Mouse (Mus musculus): ENCODE results near the gene Slc29a1. TPM values are rescaled to one million over a fixed set of nuclear protein-coding genes. Genes with fewer than 3 reads are reported as not detected.

Gene Slc29a1
- polyA plus RNA-seq, 1 experiment from 2014 or later: 83.4 TPM

GRCm38 (mm10) chr17:45575123-45575897 lies 24.1 kb downstream of the Slc29a1 start:
- ATAC-seq (ENCODE audit: insufficient read depth, low FRiP score, low read depth): no peak
- Histone ChIP-seq H3K9ac (no peak overlapping the region), H3K4me2 (peak overlapping the region; percentile 84; the same call in 1 of the 2 replicates), H3K4me1 (peaks cover 26% of the 10 kb centered on the region), H3K36me3 (peaks cover 15% of the 10 kb centered on the region), H3K27ac (peak overlapping the region; percentile 99), H3K9me3 (no peaks in the 10 kb centered on the region), H3K27me3 (replicated peaks) (no peaks in the 10 kb centered on the region), H3K4me3 (replicated peaks) (no peak overlapping the region)
- WGBS: 84% methylated on average over 8 of the region's 8 CpGs

GRCm38 (mm10) chr17:45574129-45574761 lies 25.2 kb downstream of the Slc29a1 start:
- ATAC-seq (ENCODE audit: insufficient read depth, low FRiP score, low read depth): peak; percentile 70
- Histone ChIP-seq H3K27me3 (replicated peaks) (no peaks in the 10 kb centered on the region), H3K9ac (peak overlapping the region; percentile 73), H3K4me2 (peak overlapping the region; percentile 84), H3K9me3 (no peaks in the 10 kb centered on the region), H3K27ac (peak overlapping the region; percentile 99), H3K4me1 (peaks cover 35% of the 10 kb centered on the region), H3K4me3 (replicated peaks) (peak overlapping the region; percentile 99), H3K36me3 (peaks cover 26% of the 10 kb centered on the region)
- 4% methylated on average over 17 of the region's 17 CpGs for WGBS

- 0% methylated on average over 18 of the region's 18 CpGs for WGBS
- H3K4me2 ChIP-seq: peak overlapping the region; percentile 84
- peak overlapping the region; percentile 73 for H3K9ac ChIP-seq
- no peaks in the 10 kb centered on the region for H3K27me3 ChIP-seq (replicated peaks)
- H3K36me3 ChIP-seq: peaks cover 31% of the 10 kb centered on the region
- peak; percentile 44 for ATAC-seq (ENCODE audit: insufficient read depth, low FRiP score, low read depth)
- no peaks in the 10 kb centered on the region for H3K9me3 ChIP-seq
- peak overlapping the region; percentile 99 for H3K27ac ChIP-seq
- H3K4me3 ChIP-seq (replicated peaks): peak overlapping the region; percentile 99
- H3K4me1 ChIP-seq: peaks cover 37% of the 10 kb centered on the region
These were observed 25.7 kb downstream of the Slc29a1 start for GRCm38 (mm10) chr17:45573780-45574123.

GRCm38 (mm10) chr17:45573087-45573779 lies 26.2 kb downstream of the Slc29a1 start, which contains the start of gene Hsp90ab1:
TSS of gene Hsp90ab1 (minus strand) at chr17:45573271.
- Histone ChIP-seq H3K9ac (peak within 1 kb of the TSS; percentile 100), H3K9me3 (no peaks in the 10 kb centered on the region), H3K4me1 (peaks cover 37% of the 10 kb centered on the region), H3K4me2 (peak within 1 kb of the TSS; percentile 84), H3K4me3 (replicated peaks) (peak within 1 kb of the TSS; percentile 99), H3K27me3 (replicated peaks) (no peaks in the 10 kb centered on the region), H3K27ac (peak within 1 kb of the TSS; percentile 99), H3K36me3 (peaks cover 36% of the 10 kb centered on the region)
- peak; percentile 77 for ATAC-seq (ENCODE audit: insufficient read depth, low FRiP score, low read depth)
- under 1% methylated on average over 41 of the region's 41 CpGs for WGBS

- ATAC-seq (ENCODE audit: insufficient read depth, low FRiP score, low read depth): peak; percentile 29
- H3K9me3 ChIP-seq: no peaks in the 10 kb centered on the region
- no peaks in the 10 kb centered on the region for H3K27me3 ChIP-seq (replicated peaks)
- under 1% methylated on average over 56 of the region's 57 CpGs for WGBS
- H3K4me1 ChIP-seq: peaks cover 35% of the 10 kb centered on the region
- H3K4me3 ChIP-seq (replicated peaks): peak overlapping the region; percentile 99
- H3K4me2 ChIP-seq: peak overlapping the region; percentile 84
- peak overlapping the region; percentile 100 for H3K9ac ChIP-seq
- H3K27ac ChIP-seq: peak overlapping the region; percentile 99
- peaks cover 43% of the 10 kb centered on the region for H3K36me3 ChIP-seq
These were observed 27.0 kb downstream of the Slc29a1 start for GRCm38 (mm10) chr17:45572103-45573086.

GRCm38 (mm10) chr17:45569999-45570398 lies 29.4 kb downstream of the Slc29a1 start:
- H3K27me3 ChIP-seq (replicated peaks): no peaks in the 10 kb centered on the region
- no peak overlapping the region for H3K4me2 ChIP-seq
- no peaks in the 10 kb centered on the region for H3K9me3 ChIP-seq
- peaks cover 55% of the 10 kb centered on the region for H3K36me3 ChIP-seq
- H3K9ac ChIP-seq: no peak overlapping the region
- no peak overlapping the region for H3K27ac ChIP-seq
- ATAC-seq (ENCODE audit: insufficient read depth, low FRiP score, low read depth): no peak
- H3K4me3 ChIP-seq (replicated peaks): no peak overlapping the region
- H3K4me1 ChIP-seq: peaks cover 51% of the 10 kb centered on the region
- 76% methylated on average over 4 of the region's 4 CpGs for whole genome bisulfite sequencing

GRCm38 (mm10) chr17:45568990-45569389 lies 30.4 kb downstream of the Slc29a1 start:
- Histone ChIP-seq H3K9me3 (no peaks in the 10 kb centered on the region), H3K4me1 (peaks cover 49% of the 10 kb centered on the region), H3K27me3 (replicated peaks) (no peaks in the 10 kb centered on the region), H3K4me2 (no peak overlapping the region), H3K27ac (no peak overlapping the region), H3K9ac (no peak overlapping the region), H3K36me3 (peaks cover 55% of the 10 kb centered on the region), H3K4me3 (replicated peaks) (no peak overlapping the region)
- 85% methylated on average over 12 of the region's 12 CpGs for WGBS
- ATAC-seq (ENCODE audit: insufficient read depth, low FRiP score, low read depth): no peak

- Histone ChIP-seq H3K9ac (no peak overlapping the region), H3K36me3 (peaks cover 55% of the 10 kb centered on the region), H3K9me3 (no peaks in the 10 kb centered on the region), H3K4me1 (peaks cover 49% of the 10 kb centered on the region), H3K27me3 (replicated peaks) (no peaks in the 10 kb centered on the region), H3K4me3 (replicated peaks) (no peak overlapping the region), H3K4me2 (no peak overlapping the region), H3K27ac (0 out of 2 replicates have a peak overlapping the region, but pooled peaks have one; percentile 8)
- ATAC-seq (ENCODE audit: insufficient read depth, low FRiP score, low read depth): no peak
- WGBS: 33% methylated on average over 4 of the region's 4 CpGs
These were observed 32.2 kb downstream of the Slc29a1 start for GRCm38 (mm10) chr17:45567162-45567601.

- no peak overlapping the region for H3K9ac ChIP-seq
- ATAC-seq (ENCODE audit: insufficient read depth, low FRiP score, low read depth): no peak
- H3K9me3 ChIP-seq: no peaks in the 10 kb centered on the region
- 59% methylated on average over 18 of the region's 18 CpGs for WGBS
- peaks cover 52% of the 10 kb centered on the region for H3K36me3 ChIP-seq
- no peak overlapping the region for H3K4me2 ChIP-seq
- H3K27me3 ChIP-seq (replicated peaks): no peaks in the 10 kb centered on the region
- H3K4me1 ChIP-seq: peaks cover 45% of the 10 kb centered on the region
- 0 out of 2 replicates have a peak overlapping the region, but pooled peaks have one; percentile 8 for H3K27ac ChIP-seq
- H3K4me3 ChIP-seq (replicated peaks): no peak overlapping the region
These were observed 32.8 kb downstream of the Slc29a1 start for GRCm38 (mm10) chr17:45566360-45567161.

GRCm38 (mm10) chr17:45566031-45566359 lies 33.4 kb downstream of the Slc29a1 start:
- WGBS: 68% methylated on average over 1 of the region's 1 CpGs
- H3K4me2 ChIP-seq: no peak overlapping the region
- no peak overlapping the region for H3K4me3 ChIP-seq (replicated peaks)
- peaks cover 46% of the 10 kb centered on the region for H3K36me3 ChIP-seq
- no peaks in the 10 kb centered on the region for H3K27me3 ChIP-seq (replicated peaks)
- H3K9me3 ChIP-seq: no peaks in the 10 kb centered on the region
- peaks cover 42% of the 10 kb centered on the region for H3K4me1 ChIP-seq
- no peak for ATAC-seq (ENCODE audit: insufficient read depth, low FRiP score, low read depth)
- no peak overlapping the region for H3K9ac ChIP-seq
- no peak overlapping the region for H3K27ac ChIP-seq

Data from stomach, embryonic 15.5 days (tissue).